Mouse (Mus musculus) layer of hippocampus, postnatal 25 days (tissue): ENCODE results near the gene Mrpl16. TPM values are rescaled to one million over a fixed set of nuclear protein-coding genes. Genes with fewer than 3 reads are reported as not detected.

Experiments
- total RNA-seq, 2 experiments: library from RNA; stranded (reverse); gene quantifications; 2 replicates each; pipeline ENCODE4 v1.2.3; 2021

Gene Mrpl16
- total RNA-seq, 2 experiments from 2014 or later: 34.2 to 37.6 TPM

Other genes with a start within 250 kb of the Mrpl16 start
- gene Ms4a4d, start 233.6 kb upstream of the Mrpl16 start, total RNA-seq: not detected
- gene Ms4a6d, start 165.5 kb upstream of the Mrpl16 start, total RNA-seq: under 1 TPM; 0.54 to 0.98 TPM
- not detected for gene Ms4a2, start 146.7 kb upstream of the Mrpl16 start, total RNA-seq
- gene Ms4a3, start 129.5 kb upstream of the Mrpl16 start, total RNA-seq: not detected
- not detected for gene Oosp2, start 109.8 kb upstream of the Mrpl16 start, total RNA-seq
- not detected for gene Oosp1, start 79.2 kb upstream of the Mrpl16 start, total RNA-seq
- gene Oosp3, start 73.3 kb upstream of the Mrpl16 start, total RNA-seq: not detected
- not detected for gene Gif, start 22.8 kb upstream of the Mrpl16 start, total RNA-seq
- gene Stx3, start 49.0 kb downstream of the Mrpl16 start, total RNA-seq: 10 to 100 TPM; 24.2 to 32.3 TPM
- not detected for gene Olfr1417, start 68.8 kb downstream of the Mrpl16 start, total RNA-seq
- not detected for gene Olfr1418, start 90.7 kb downstream of the Mrpl16 start, total RNA-seq
- gene Olfr1419, start 104.7 kb downstream of the Mrpl16 start, total RNA-seq: not detected
- gene Olfr1420, start 116.2 kb downstream of the Mrpl16 start, total RNA-seq: not detected
- gene Patl1, start 142.0 kb downstream of the Mrpl16 start, total RNA-seq: 10 to 100 TPM; 19.3 TPM
- 10 to 100 TPM; 52.9 to 54.8 TPM for gene Osbp, start 195.6 kb downstream of the Mrpl16 start, total RNA-seq